Mouse (Mus musculus): ENCODE data around the gene Insm1. TPM values are rescaled to one million over a fixed set of nuclear protein-coding genes. Genes with fewer than 3 reads are reported as not detected.

Insm1 gene
- polyA plus RNA-seq, 1 experiment from 2014 or later: 1.1 TPM

- H3K4me1 ChIP-seq (replicated peaks): no peaks in the 10 kb centered on the region
- H3K27me3 ChIP-seq (replicated peaks): no peaks in the 10 kb centered on the region
- H3K4me2 ChIP-seq (replicated peaks): no peak overlapping the region
- 91% methylated on average over 3 of the region's 3 CpGs for WGBS
- H3K27ac ChIP-seq: no peak overlapping the region
- no peak overlapping the region for H3K4me3 ChIP-seq (replicated peaks)
- no peak for ATAC-seq
- H3K9ac ChIP-seq: no peak overlapping the region
- H3K36me3 ChIP-seq: no peaks in the 10 kb centered on the region
- H3K9me3 ChIP-seq: no peaks in the 10 kb centered on the region
Observed at GRCm38 (mm10) chr2:146257609-146258008, 35.9 kb downstream of the Insm1 start.

GRCm38 (mm10) chr2:146258736-146259469 lies 37.2 kb downstream of the Insm1 start:
- no peak overlapping the region for H3K9ac ChIP-seq
- ATAC-seq: peak; percentile 62; the same call in 1 of the 2 replicates
- no peaks in the 10 kb centered on the region for H3K4me1 ChIP-seq (replicated peaks)
- H3K4me2 ChIP-seq (replicated peaks): no peak overlapping the region
- no peaks in the 10 kb centered on the region for H3K9me3 ChIP-seq
- no peaks in the 10 kb centered on the region for H3K36me3 ChIP-seq
- no peak overlapping the region for H3K27ac ChIP-seq
- WGBS: 44% methylated on average over 10 of the region's 10 CpGs
- H3K27me3 ChIP-seq (replicated peaks): no peaks in the 10 kb centered on the region
- H3K4me3 ChIP-seq (replicated peaks): no peak overlapping the region

- no peak overlapping the region for H3K9ac ChIP-seq
- no peak overlapping the region for H3K4me2 ChIP-seq (replicated peaks)
- WGBS: 55% methylated on average over 18 of the region's 18 CpGs
- no peak for ATAC-seq
- no peaks in the 10 kb centered on the region for H3K36me3 ChIP-seq
- no peaks in the 10 kb centered on the region for H3K9me3 ChIP-seq
- no peak overlapping the region for H3K27ac ChIP-seq
- no peaks in the 10 kb centered on the region for H3K4me1 ChIP-seq (replicated peaks)
- no peaks in the 10 kb centered on the region for H3K27me3 ChIP-seq (replicated peaks)
- H3K4me3 ChIP-seq (replicated peaks): no peak overlapping the region
Observed at GRCm38 (mm10) chr2:146259787-146260560, 38.3 kb downstream of the Insm1 start.

GRCm38 (mm10) chr2:146261146-146261545 lies 39.4 kb downstream of the Insm1 start:
- Histone ChIP-seq H3K4me2 (replicated peaks) (no peak overlapping the region), H3K27ac (no peak overlapping the region), H3K4me3 (replicated peaks) (no peak overlapping the region), H3K36me3 (no peaks in the 10 kb centered on the region), H3K9ac (no peak overlapping the region), H3K27me3 (replicated peaks) (no peaks in the 10 kb centered on the region), H3K9me3 (no peaks in the 10 kb centered on the region), H3K4me1 (replicated peaks) (no peaks in the 10 kb centered on the region)
- WGBS: 89% methylated on average over 4 of the region's 4 CpGs
- ATAC-seq: no peak

- no peak overlapping the region for H3K4me3 ChIP-seq (replicated peaks)
- H3K27ac ChIP-seq: no peak overlapping the region
- H3K4me2 ChIP-seq (replicated peaks): no peak overlapping the region
- H3K9ac ChIP-seq: no peak overlapping the region
- no peaks in the 10 kb centered on the region for H3K9me3 ChIP-seq
- 53% methylated on average over 10 of the region's 10 CpGs for WGBS
- no peaks in the 10 kb centered on the region for H3K27me3 ChIP-seq (replicated peaks)
- no peaks in the 10 kb centered on the region for H3K4me1 ChIP-seq (replicated peaks)
- no peaks in the 10 kb centered on the region for H3K36me3 ChIP-seq
- no peak; the same call in 1 of the 2 replicates for ATAC-seq
Observed at GRCm38 (mm10) chr2:146262215-146262614, 40.5 kb downstream of the Insm1 start.

GRCm38 (mm10) chr2:146262966-146263365 lies 41.2 kb downstream of the Insm1 start:
- no peak for ATAC-seq
- Histone ChIP-seq H3K9ac (no peak overlapping the region), H3K9me3 (no peaks in the 10 kb centered on the region)

GRCm38 (mm10) chr2:146265045-146265444 lies 43.3 kb downstream of the Insm1 start:
- no peaks in the 10 kb centered on the region for H3K9me3 ChIP-seq
- no peak overlapping the region for H3K9ac ChIP-seq
- H3K36me3 ChIP-seq: no peaks in the 10 kb centered on the region
- H3K27ac ChIP-seq: no peak overlapping the region
- 66% methylated on average over 4 of the region's 4 CpGs for WGBS
- H3K4me1 ChIP-seq (replicated peaks): no peaks in the 10 kb centered on the region
- no peak overlapping the region for H3K4me2 ChIP-seq (replicated peaks)
- ATAC-seq: no peak
- no peaks in the 10 kb centered on the region for H3K27me3 ChIP-seq (replicated peaks)
- H3K4me3 ChIP-seq (replicated peaks): no peak overlapping the region

More at GRCm38 (mm10) chr2:146262966-146263365, 41.2 kb downstream of the Insm1 start:
- Histone ChIP-seq H3K36me3 (no peaks in the 10 kb centered on the region), H3K4me3 (replicated peaks) (no peak overlapping the region), H3K4me2 (replicated peaks) (no peak overlapping the region), H3K27ac (no peak overlapping the region), H3K27me3 (replicated peaks) (no peaks in the 10 kb centered on the region), H3K4me1 (replicated peaks) (no peaks in the 10 kb centered on the region)

GRCm38 (mm10) chr2:146266539-146266938 lies 44.8 kb downstream of the Insm1 start:
- no peak overlapping the region for H3K9ac ChIP-seq
- ATAC-seq: no peak
- H3K4me2 ChIP-seq (replicated peaks): no peak overlapping the region
- H3K27ac ChIP-seq: no peak overlapping the region
- H3K36me3 ChIP-seq: no peaks in the 10 kb centered on the region
- H3K27me3 ChIP-seq (replicated peaks): no peaks in the 10 kb centered on the region
- H3K4me1 ChIP-seq (replicated peaks): no peaks in the 10 kb centered on the region
- no peak overlapping the region for H3K4me3 ChIP-seq (replicated peaks)
- no peaks in the 10 kb centered on the region for H3K9me3 ChIP-seq
- WGBS: 76% methylated on average over 3 of the region's 3 CpGs

Data from intestine, embryonic 15.5 days (tissue).